Mouse (Mus musculus) ES-Bruce4 (cell line): ENCODE results near the gene Elf4.

Source experiments
- CTCF ChIP-seq: IDR thresholded peaks from one replicate; pipeline ENCODE4 v1.8.1; 2011; ENCODE audit warnings: low read depth, low read length
- POLR2A ChIP-seq: IDR thresholded peaks from one replicate; pipeline ENCODE4 v1.8.1; 2011; ENCODE audit warnings: low read length; ENCODE audit not compliant: insufficient read depth

GRCm38 (mm10) chrX:48418417-48418816 is 44.5 kb downstream of the Elf4 start:
- TF ChIP-seq CTCF (no peak), POLR2A (no peak)
